Mouse (Mus musculus): ENCODE measurements at regions not wholly inside any gene's neighbourhood (a gene's known extent, or its start where the extent isn't known, plus 50 kb on each side); places are given as distances from the start of the nearest gene placed in this dataset.

GRCm38 (mm10) chr10:72923611-72924010 lies 175.5 kb upstream of the Pcdh15 start:
- in situ Hi-C loops (cut with MboI; ENCODE audit: unreplicated experiment in 2 of 2) = no loop called here

DNA sequence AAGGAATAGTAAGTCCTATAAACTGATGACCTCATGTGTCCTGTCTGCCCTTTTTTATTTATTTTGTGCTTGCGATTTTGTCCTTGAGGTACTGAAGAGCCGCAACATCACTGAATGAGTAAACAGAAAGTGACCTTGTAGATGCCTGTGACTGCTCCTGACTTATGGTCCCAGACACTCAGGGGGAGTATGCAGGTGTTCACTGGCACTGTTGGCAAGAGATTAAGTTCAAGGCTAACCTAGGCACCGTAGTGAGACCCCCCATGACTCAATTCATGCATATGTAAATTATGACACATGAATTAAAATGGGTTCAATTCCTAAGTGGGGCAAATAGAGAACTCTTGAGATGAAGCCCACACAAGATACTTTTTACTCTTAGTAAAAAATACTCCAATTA lies 142.2 kb upstream of the Pcdh15 start:
- in situ Hi-C loops (cut with MboI; ENCODE audit: unreplicated experiment in 2 of 2) = no loop called here

- in situ Hi-C loops (cut with MboI; ENCODE audit: unreplicated experiment in 2 of 2) = no loop called here
Measured at GRCm38 (mm10) chr10:72960051-72960450, 139.1 kb upstream of the Pcdh15 start.

DNA sequence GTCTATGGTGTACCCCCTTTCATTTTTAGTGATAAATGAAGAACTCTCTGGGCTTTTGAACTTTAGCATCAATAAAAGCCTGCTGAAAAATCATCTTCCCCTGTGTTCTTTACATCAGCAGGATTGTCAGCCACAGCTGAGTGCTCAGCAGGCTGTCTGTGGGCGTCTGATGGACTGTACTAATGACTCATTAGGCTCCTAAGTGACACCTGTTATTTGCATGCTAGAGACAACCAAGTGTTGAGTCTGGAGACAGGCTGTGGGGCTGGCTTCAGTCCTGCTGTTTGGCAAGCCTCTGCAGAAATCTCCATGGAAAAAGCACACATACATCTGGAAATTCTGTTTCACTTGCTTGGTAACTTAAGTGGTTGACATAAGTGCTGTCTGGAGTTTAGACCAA lies 117.8 kb upstream of the Pcdh15 start:
- in situ Hi-C loops (cut with MboI; ENCODE audit: unreplicated experiment in 2 of 2) = no loop called here

GRCm38 (mm10) chr10:72988355-72988754 lies 110.8 kb upstream of the Pcdh15 start:
- in situ Hi-C loops (cut with MboI; ENCODE audit: unreplicated experiment in 2 of 2) = no loop called here

DNA sequence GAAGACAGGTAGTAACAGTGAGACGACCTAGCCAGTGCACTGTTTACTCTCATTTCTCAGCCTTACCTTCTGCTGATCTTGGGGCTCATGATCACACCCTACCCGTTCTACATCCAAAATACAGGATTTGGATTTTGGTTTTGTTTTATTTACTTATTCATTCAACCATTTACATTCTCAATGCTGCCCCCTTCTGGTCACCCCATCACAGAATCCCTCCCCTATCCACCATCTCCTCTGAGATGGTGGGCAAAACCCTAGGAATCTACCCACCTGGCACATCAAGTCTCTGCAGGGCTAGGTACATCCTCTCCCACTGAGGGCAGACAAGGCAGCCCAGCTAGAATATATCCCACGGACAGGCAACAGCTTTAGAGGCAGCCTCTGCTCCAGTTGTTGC lies 88.2 kb upstream of the Pcdh15 start:
- in situ Hi-C loops (cut with MboI; ENCODE audit: unreplicated experiment in 2 of 2) = loop anchor here in 1 of 2 experiments (25.0 kb wide), 1 partner anchor 1699 kb away; no protein-coding TSS in a partner anchor

- in situ Hi-C loops (cut with MboI; ENCODE audit: unreplicated experiment in 2 of 2) = loop anchor here in 1 of 2 experiments (25.0 kb wide), 1 partner anchor 1700 kb away; no protein-coding TSS in a partner anchor
Measured at GRCm38 (mm10) chr10:73011874-73012273, 87.3 kb upstream of the Pcdh15 start.

DNA sequence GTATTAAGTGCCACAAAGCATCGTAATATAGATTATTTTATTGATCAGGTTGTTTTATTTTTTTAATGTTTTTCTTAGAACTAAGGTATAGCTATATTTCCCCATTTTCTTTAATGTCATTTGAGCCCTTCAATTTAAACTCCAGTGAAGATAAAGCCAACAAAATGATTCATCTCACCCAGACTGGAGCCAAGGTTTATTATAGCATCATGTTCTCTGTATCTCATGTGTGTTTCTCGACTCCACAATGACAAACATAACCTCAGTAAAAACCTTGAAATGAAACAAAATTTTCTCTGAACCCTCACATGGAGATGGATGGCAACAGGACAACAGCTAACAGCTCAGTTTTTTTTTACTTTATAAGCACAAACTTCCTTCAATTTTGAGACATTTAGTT lies 61.7 kb upstream of the Pcdh15 start:
- in situ Hi-C loops (cut with MboI; ENCODE audit: unreplicated experiment in 2 of 2) = no loop called here

DNA sequence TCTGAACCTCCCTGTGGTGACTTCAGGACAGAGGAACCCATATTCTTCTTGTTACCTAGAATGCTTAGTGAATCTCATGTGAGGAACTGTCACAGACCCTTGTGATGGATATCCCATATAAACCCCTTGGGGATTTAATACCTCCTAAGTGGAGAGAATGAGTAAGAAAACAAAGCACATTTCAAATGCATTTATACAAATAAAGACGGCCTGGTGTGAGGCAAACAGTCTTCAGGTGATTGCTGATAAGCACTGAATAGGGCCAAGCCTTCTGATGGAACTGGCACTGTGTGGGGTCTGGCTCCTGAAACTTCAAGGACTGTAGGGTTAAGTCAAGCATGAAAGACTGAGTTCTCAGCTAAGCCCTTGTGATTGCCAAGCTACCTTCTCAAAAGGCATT lies 59.6 kb upstream of the Pcdh15 start:
- in situ Hi-C loops (cut with MboI; ENCODE audit: unreplicated experiment in 2 of 2) = no loop called here
